Mouse (Mus musculus): ENCODE results near the gene Gm47841. TPM values are rescaled to one million over a fixed set of nuclear protein-coding genes. Genes with fewer than 3 reads are reported as not detected.

Gm47841 gene
- polyA plus RNA-seq, 1 experiment = not detected

GRCm38 (mm10) chr15:101091551-101091950 lies 44.4 kb upstream of the Gm47841 start:
- Histone ChIP-seq H3K27me3 (ENCODE audit: control insufficient read depth, insufficient read depth, low read length) (no peaks in the 10 kb centered on the region), H3K4me1 (ENCODE audit: control insufficient read depth, insufficient read depth, insufficient read length) (no peaks in the 10 kb centered on the region), H3K4me3 (ENCODE audit: extremely low read depth, insufficient read depth, insufficient read length) (no peak overlapping the region), H3K27ac (ENCODE audit: insufficient read depth, low read length) (no peak overlapping the region), H3K36me3 (ENCODE audit: control insufficient read depth, insufficient read depth, low read length) (no peaks in the 10 kb centered on the region)
- no peak for TF ChIP-seq CTCF (IDR thresholded peaks at IDR 0.05; ENCODE audit: extremely low read depth, insufficient read depth, insufficient read length, insufficient replicate concordance)
- TF ChIP-seq POLR2A (IDR thresholded peaks at IDR 0.05; ENCODE audit: low read depth, low read length) = no peak
- DNase-seq (ENCODE audit: low read depth in 1 of 2, low spot score in 2 of 2) = no peak
- 89% methylated on average over 8 of the region's 8 CpGs for WGBS

GRCm38 (mm10) chr15:101088291-101088690 lies 41.1 kb upstream of the Gm47841 start:
- WGBS = 85% methylated on average over 4 of the region's 4 CpGs
- TF ChIP-seq POLR2A (IDR thresholded peaks at IDR 0.05; ENCODE audit: low read depth, low read length) (no peak), CTCF (IDR thresholded peaks at IDR 0.05; ENCODE audit: extremely low read depth, insufficient read depth, insufficient read length, insufficient replicate concordance) (no peak)
- DNase-seq (ENCODE audit: low read depth in 1 of 2, low spot score in 2 of 2) = no peak
- Histone ChIP-seq H3K4me1 (ENCODE audit: control insufficient read depth, insufficient read depth, insufficient read length) (no peaks in the 10 kb centered on the region), H3K27me3 (ENCODE audit: control insufficient read depth, insufficient read depth, low read length) (no peaks in the 10 kb centered on the region), H3K27ac (ENCODE audit: insufficient read depth, low read length) (no peak overlapping the region), H3K36me3 (ENCODE audit: control insufficient read depth, insufficient read depth, low read length) (no peaks in the 10 kb centered on the region), H3K4me3 (ENCODE audit: extremely low read depth, insufficient read depth, insufficient read length) (no peak overlapping the region)

- TF ChIP-seq CTCF (IDR thresholded peaks at IDR 0.05; ENCODE audit: extremely low read depth, insufficient read depth, insufficient read length, insufficient replicate concordance) = no peak
- TF ChIP-seq POLR2A (IDR thresholded peaks at IDR 0.05; ENCODE audit: low read depth, low read length) = no peak
- 0 out of 2 replicates have a peak, but pooled peaks cover 1% of the 10 kb centered on the region for H3K27me3 ChIP-seq (ENCODE audit: control insufficient read depth, insufficient read depth, low read length)
- no peaks in the 10 kb centered on the region for H3K36me3 ChIP-seq (ENCODE audit: control insufficient read depth, insufficient read depth, low read length)
- H3K27ac ChIP-seq (ENCODE audit: insufficient read depth, low read length) = no peak overlapping the region
- H3K4me3 ChIP-seq (ENCODE audit: extremely low read depth, insufficient read depth, insufficient read length) = no peak overlapping the region
- 36% methylated on average over 3 of the region's 3 CpGs for WGBS
- H3K4me1 ChIP-seq (ENCODE audit: control insufficient read depth, insufficient read depth, insufficient read length) = no peaks in the 10 kb centered on the region
- DNase-seq (ENCODE audit: low read depth in 1 of 2, low spot score in 2 of 2) = no peak
Observed at GRCm38 (mm10) chr15:101086956-101087355, 39.8 kb upstream of the Gm47841 start.

- Histone ChIP-seq H3K27ac (ENCODE audit: insufficient read depth, low read length) (no peak overlapping the region), H3K27me3 (ENCODE audit: control insufficient read depth, insufficient read depth, low read length) (peaks cover 1% of the 10 kb centered on the region; the same call in 1 of the 2 replicates), H3K4me1 (ENCODE audit: control insufficient read depth, insufficient read depth, insufficient read length) (no peaks in the 10 kb centered on the region), H3K36me3 (ENCODE audit: control insufficient read depth, insufficient read depth, low read length) (no peaks in the 10 kb centered on the region), H3K4me3 (ENCODE audit: extremely low read depth, insufficient read depth, insufficient read length) (no peak overlapping the region)
- DNase-seq (ENCODE audit: low read depth in 1 of 2, low spot score in 2 of 2) = no peak
- WGBS = 76% methylated on average over 9 of the region's 9 CpGs
- no peak for TF ChIP-seq CTCF (IDR thresholded peaks at IDR 0.05; ENCODE audit: extremely low read depth, insufficient read depth, insufficient read length, insufficient replicate concordance)
Observed at GRCm38 (mm10) chr15:101086451-101086850, 39.3 kb upstream of the Gm47841 start.

- no peak for TF ChIP-seq CTCF (IDR thresholded peaks at IDR 0.05; ENCODE audit: extremely low read depth, insufficient read depth, insufficient read length, insufficient replicate concordance)
- TF ChIP-seq POLR2A (IDR thresholded peaks at IDR 0.05; ENCODE audit: low read depth, low read length) = no peak
- Histone ChIP-seq H3K4me1 (ENCODE audit: control insufficient read depth, insufficient read depth, insufficient read length) (no peaks in the 10 kb centered on the region), H3K27me3 (ENCODE audit: control insufficient read depth, insufficient read depth, low read length) (peaks cover 1% of the 10 kb centered on the region; the same call in 1 of the 2 replicates), H3K27ac (ENCODE audit: insufficient read depth, low read length) (no peak overlapping the region), H3K4me3 (ENCODE audit: extremely low read depth, insufficient read depth, insufficient read length) (no peak overlapping the region), H3K36me3 (ENCODE audit: control insufficient read depth, insufficient read depth, low read length) (no peaks in the 10 kb centered on the region)
- DNase-seq (ENCODE audit: low read depth in 1 of 2, low spot score in 2 of 2) = no peak
- 34% methylated on average over 10 of the region's 10 CpGs for WGBS
Observed at GRCm38 (mm10) chr15:101084499-101084898, 37.3 kb upstream of the Gm47841 start.

- H3K27me3 ChIP-seq (ENCODE audit: control insufficient read depth, insufficient read depth, low read length) = peaks cover 14% of the 10 kb centered on the region
- TF ChIP-seq CTCF (IDR thresholded peaks at IDR 0.05; ENCODE audit: extremely low read depth, insufficient read depth, insufficient read length, insufficient replicate concordance) (no peak), POLR2A (IDR thresholded peaks at IDR 0.05; ENCODE audit: low read depth, low read length) (no peak)
- no peaks in the 10 kb centered on the region for H3K36me3 ChIP-seq (ENCODE audit: control insufficient read depth, insufficient read depth, low read length)
- H3K4me1 ChIP-seq (ENCODE audit: control insufficient read depth, insufficient read depth, insufficient read length) = peaks cover 2% of the 10 kb centered on the region; the same call in 1 of the 2 replicates
- no peak for DNase-seq (ENCODE audit: low read depth in 1 of 2, low spot score in 2 of 2)
- H3K27ac ChIP-seq (ENCODE audit: insufficient read depth, low read length) = no peak overlapping the region
- 59% methylated on average over 4 of the region's 4 CpGs for WGBS
- no peak overlapping the region for H3K4me3 ChIP-seq (ENCODE audit: extremely low read depth, insufficient read depth, insufficient read length)
Observed at GRCm38 (mm10) chr15:101082236-101082635, 35.0 kb upstream of the Gm47841 start.

GRCm38 (mm10) chr15:101081035-101081548 lies 33.9 kb upstream of the Gm47841 start:
- peaks cover 14% of the 10 kb centered on the region for H3K27me3 ChIP-seq (ENCODE audit: control insufficient read depth, insufficient read depth, low read length)
- TF ChIP-seq POLR2A (IDR thresholded peaks at IDR 0.05; ENCODE audit: low read depth, low read length) (no peak), CTCF (IDR thresholded peaks at IDR 0.05; ENCODE audit: extremely low read depth, insufficient read depth, insufficient read length, insufficient replicate concordance) (no peak)
- H3K36me3 ChIP-seq (ENCODE audit: control insufficient read depth, insufficient read depth, low read length) = no peaks in the 10 kb centered on the region
- peaks cover 2% of the 10 kb centered on the region; the same call in 1 of the 2 replicates for H3K4me1 ChIP-seq (ENCODE audit: control insufficient read depth, insufficient read depth, insufficient read length)
- no peak overlapping the region for H3K4me3 ChIP-seq (ENCODE audit: extremely low read depth, insufficient read depth, insufficient read length)
- 64% methylated on average over 7 of the region's 7 CpGs for WGBS
- no peak overlapping the region for H3K27ac ChIP-seq (ENCODE audit: insufficient read depth, low read length)
- DNase-seq (ENCODE audit: low read depth in 1 of 2, low spot score in 2 of 2) = no peak
